Mouse (Mus musculus) liver, postnatal 0 days (tissue): ENCODE results near the gene Ero1l.

Experiments used
- CTCF ChIP-seq: sonication (generic); IDR thresholded peaks from 2 replicates; pipeline ENCODE4 v1.5.1; 2016; ENCODE audit warnings: antibody characterized with exemption, low read depth
- EP300 ChIP-seq: IDR thresholded peaks from 2 replicates; pipeline ENCODE4 v1.6.1; 2016; ENCODE audit warnings: antibody characterized with exemption, low read depth, mild to moderate bottlenecking

- TF ChIP-seq CTCF: no peak
- no peak for TF ChIP-seq EP300
Observed at GRCm38 (mm10) chr14:45251548-45252076, 67.0 kb downstream of the Ero1l start.
